Mouse (Mus musculus): ENCODE measurements around the gene Caap1.

Gene Caap1

DNA sequence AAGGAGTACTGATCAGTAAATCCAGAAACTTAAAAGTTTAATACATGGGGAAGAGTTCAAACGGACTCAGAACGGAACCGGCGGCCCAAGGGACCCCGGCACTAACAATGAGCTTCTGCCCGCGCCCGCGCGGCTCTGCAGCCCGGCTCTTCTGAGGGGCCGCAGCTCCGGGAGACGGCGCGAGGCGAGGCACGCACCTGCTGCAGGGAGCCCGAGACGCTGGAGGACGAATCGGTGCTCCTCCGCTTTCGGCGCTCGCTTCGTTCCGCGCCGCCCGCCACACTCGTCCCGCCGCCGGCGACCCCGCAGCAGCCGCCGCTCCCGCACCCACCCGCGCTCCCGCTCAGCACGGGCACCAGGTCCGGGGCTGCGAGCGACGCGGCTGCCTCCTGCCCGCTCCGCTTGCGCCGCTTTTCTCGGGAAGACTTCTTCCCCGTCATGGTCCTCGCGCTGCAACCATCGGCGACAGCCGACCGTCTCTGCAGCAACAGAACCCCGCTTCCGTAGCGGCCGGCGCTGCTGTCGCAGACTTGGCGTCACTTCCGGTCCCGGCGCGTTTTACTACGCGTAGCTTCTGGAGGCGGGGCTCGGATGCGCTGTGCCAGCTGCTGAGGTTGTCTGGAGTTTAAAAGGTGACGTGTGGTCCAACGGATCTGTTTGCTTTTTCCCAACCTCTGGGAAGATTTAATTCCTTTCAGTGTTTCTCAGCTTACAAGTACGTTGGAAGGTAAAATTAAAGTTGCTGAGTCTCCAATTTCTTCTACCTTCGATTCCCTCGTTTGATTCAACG is at the start of gene Caap1, which contains the start of gene Gm10306:
TSS of gene Caap1 (minus strand) at position 532 of the 790 bp plus-strand sequence.
TSS of gene Gm10306 (plus strand) at position 282 of the 790 bp plus-strand sequence.
- DNase-seq (ENCODE audit: low spot score): peak; percentile 83

DNA sequence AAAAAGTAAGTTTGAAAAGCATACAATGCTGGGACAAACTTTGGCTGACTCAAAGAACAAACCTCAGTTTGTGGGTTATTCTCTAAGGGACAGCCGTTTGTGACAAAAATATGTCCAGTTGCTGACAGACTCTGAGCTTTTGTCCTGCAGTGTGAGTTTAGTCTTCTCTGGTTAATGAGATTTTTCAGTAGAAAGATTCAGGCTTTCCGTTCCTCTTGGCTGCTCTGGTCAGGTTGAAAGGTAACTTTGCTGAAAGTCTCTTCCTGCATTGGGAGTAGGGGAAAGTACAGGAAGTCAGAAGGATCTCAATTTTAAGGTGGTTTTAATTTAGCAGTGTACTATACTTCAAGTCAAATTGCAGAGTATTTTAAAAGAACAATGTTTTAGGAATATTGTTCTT is 49.0 kb upstream of the Caap1 start:
- DNase-seq (ENCODE audit: low spot score): no peak

GRCm38 (mm10) chr4:94604452-94605019 is 47.9 kb upstream of the Caap1 start:
- no peak for DNase-seq (ENCODE audit: low spot score)

DNA sequence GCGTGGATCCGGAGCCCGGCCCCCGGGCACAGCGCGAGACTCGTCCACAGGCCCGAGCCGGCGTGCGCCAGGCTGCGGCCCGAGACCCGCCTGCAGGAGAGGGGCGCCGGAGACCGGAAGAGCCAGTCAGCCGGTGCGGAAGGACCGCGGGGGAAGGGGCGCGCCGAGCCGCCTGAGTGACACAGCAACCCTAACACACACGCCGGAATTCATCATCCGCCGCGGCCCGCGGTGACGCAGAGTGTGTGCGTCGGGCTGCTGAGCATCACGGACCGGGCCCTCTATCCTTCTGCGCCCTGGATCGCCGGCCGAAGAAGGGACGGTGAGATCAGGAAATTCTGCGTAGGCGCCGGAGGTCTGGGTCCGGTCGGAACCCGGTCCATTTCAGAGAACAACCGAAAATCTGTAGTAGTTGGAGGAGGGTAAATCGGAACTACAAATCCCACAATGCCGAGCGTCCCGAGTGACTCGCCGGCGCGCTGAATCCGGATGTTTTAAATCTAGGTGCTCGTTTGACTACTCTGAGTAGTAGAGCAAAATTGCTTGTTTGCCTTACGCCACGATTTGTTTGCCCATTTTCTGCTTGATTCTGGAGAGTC is 46.5 kb upstream of the Caap1 start, which contains the start of gene Plaa:
TSS of gene Plaa (minus strand) at position 214 of the 599 bp plus-strand sequence.
- DNase-seq (ENCODE audit: low spot score): peak; percentile 66

DNA sequence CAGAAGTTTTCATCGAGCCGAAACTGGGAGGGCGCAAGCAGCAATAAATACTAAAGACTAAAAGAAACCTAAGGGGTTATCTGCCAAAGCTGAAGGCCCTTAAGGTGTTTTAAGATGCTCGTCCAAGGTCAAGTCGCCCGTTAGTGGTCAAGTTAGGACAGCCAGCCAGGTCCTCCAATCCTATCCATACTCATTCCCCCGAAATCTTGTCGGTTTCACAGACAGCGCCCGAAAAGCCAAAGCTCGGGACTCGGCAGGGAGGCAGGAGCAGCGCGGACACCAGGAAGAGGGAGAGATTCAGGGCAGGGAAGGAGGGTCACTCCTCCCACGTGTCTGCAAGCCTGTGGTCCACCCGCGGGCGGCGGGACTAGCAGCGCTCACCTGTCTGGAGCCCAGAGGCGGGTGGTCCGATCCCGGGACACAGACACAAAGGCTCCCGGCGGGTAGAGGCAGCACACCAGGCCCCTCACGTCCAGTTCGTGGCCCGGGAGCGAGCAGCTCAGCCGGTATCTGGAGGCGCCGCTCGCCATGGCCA is 46.0 kb upstream of the Caap1 start:
- DNase-seq (ENCODE audit: low spot score): peak; percentile 10

GRCm38 (mm10) chr4:94601395-94601794 is 44.8 kb upstream of the Caap1 start:
- no peak for DNase-seq (ENCODE audit: low spot score)

GRCm38 (mm10) chr4:94592709-94593108 is 36.1 kb upstream of the Caap1 start:
- no peak for DNase-seq (ENCODE audit: low spot score)

DNA sequence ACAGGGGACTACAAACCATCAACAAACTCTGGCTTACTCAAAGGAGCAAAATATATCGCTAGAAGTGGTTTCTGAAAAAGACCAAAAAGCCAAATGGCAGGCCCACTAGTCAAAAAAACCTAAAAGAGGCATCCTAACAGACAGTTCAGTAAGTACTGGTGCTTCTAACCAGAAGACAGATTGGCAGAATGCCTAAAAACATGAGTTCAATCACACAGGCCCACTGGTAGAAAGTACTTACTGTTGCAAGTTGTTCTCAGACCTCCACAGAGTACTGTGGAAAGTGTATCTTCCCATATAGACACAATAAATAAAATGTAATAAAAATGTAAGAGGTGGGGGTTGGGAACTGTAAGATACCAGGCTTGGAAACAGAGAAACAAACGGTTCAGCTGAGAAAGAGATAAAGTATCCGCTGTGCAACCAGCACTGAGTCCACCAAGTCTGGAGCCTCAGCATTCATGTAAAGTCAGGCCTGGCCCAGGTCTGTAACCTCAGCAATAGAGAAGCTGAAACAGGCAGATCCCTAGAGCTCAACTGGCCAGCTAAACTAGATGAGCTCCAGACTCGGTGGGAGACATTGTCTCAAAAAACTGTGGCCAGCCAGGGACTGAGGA is 35.3 kb upstream of the Caap1 start:
- DNase-seq (ENCODE audit: low spot score): no peak

- no peak for DNase-seq (ENCODE audit: low spot score)
These were observed 16.1 kb upstream of the Caap1 start for GRCm38 (mm10) chr4:94572677-94573076.

GRCm38 (mm10) chr4:94564297-94564696 is 7.7 kb upstream of the Caap1 start:
- no peak for DNase-seq (ENCODE audit: low spot score)

DNA sequence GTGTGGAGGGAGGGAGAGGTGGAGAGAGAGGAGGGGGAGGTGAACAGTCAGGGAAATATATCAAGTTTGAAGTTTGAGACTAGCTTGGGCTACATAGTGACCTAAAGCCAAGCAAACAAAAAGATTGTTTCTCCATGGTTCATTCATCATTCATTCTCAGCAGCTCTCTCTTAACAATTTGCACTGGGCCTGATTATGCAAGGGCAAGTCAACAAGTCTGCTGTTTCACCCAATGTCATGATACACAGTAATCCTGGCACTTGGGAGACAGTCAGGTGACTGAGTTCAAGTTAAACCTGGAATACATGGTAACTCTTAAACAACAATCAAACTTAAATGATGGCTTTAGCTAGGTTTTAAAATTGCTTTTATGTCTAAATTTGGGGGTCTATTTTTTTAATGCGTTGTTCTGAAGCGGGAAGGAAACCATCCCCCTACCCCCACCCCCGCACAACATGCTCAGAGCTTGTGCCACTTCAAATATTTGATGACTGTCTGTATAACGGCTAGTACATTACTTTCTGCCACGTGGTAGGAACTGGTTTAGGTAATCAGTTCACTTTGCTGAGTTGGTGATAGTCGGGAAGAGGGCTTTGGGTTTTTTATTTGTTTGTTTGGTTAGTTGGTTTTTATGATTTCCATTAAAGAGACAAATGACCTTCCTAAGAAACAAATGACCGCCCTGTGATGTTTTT is 5.5 kb upstream of the Caap1 start:
- DNase-seq (ENCODE audit: low spot score): no peak

- DNase-seq (ENCODE audit: low spot score): no peak
These were observed 3.7 kb upstream of the Caap1 start for GRCm38 (mm10) chr4:94560316-94560715.

DNA sequence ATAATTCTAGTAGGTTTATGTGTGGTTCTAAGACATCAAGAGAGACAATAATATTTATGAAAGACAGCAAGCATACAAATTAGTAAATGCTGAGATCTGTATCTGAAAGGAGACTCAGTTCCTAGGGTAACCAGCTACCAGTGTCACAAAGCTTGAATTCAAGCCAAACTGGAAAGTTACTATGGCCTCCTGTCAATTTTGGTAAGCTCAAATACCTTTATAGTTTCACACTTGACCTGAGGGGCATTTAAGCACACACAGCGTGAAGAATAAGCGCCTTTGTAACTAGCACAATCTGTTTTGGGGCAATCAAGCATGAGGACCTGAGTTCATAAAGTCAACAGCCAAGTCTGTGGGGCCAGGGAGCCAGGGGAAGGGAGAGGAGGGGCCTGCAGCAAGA is 2.7 kb upstream of the Caap1 start:
- DNase-seq (ENCODE audit: low spot score): no peak

DNA sequence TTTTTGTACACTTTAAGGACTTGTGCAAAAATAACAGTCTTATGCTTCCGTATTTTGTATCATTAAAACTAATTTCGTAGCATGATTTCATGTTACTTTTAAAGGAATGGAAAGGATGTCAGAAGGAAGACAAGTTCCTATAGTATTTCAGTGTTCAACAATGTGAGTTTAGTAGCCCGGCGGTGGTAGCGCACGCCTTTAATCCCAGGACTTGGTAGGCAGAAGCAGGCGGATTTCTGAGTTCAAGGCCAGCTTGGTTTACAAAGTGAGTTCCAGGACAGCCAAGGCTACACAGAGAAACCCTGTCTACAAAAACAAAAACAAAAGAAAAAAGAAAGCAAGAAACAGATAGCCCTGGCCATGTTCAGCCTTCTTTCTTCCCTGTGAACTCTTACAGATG is 549 bp upstream of the Caap1 start:
- DNase-seq (ENCODE audit: low spot score): no peak

GRCm38 (mm10) chr4:94554955-94555494 is 1.6 kb downstream of the Caap1 start:
- DNase-seq (ENCODE audit: low spot score): no peak

- no peak for DNase-seq (ENCODE audit: low spot score)
These were observed 12.3 kb downstream of the Caap1 start for GRCm38 (mm10) chr4:94544321-94544720.

- DNase-seq (ENCODE audit: low spot score): no peak
These were observed 13.6 kb downstream of the Caap1 start for GRCm38 (mm10) chr4:94543041-94543440.

GRCm38 (mm10) chr4:94533205-94533604 is 23.4 kb downstream of the Caap1 start:
- no peak for DNase-seq (ENCODE audit: low spot score)

- no peak for DNase-seq (ENCODE audit: low spot score)
These were observed 27.1 kb downstream of the Caap1 start for GRCm38 (mm10) chr4:94529448-94529847.

GRCm38 (mm10) chr4:94523321-94523720 is 33.3 kb downstream of the Caap1 start:
- no peak for DNase-seq (ENCODE audit: low spot score)

GRCm38 (mm10) chr4:94517631-94518030 is 39.0 kb downstream of the Caap1 start:
- DNase-seq (ENCODE audit: low spot score): no peak

- no peak for DNase-seq (ENCODE audit: low spot score)
These were observed 41.2 kb downstream of the Caap1 start for GRCm38 (mm10) chr4:94515366-94515765.
